Mouse (Mus musculus) cortical plate, adult 2 months (tissue): ENCODE data around the gene Cog4.

Experiments
- CTCF ChIP-seq: fragments of 200-500 bp; IDR thresholded peaks from 2 replicates; pipeline ENCODE4 v1.5.1; 2011; ENCODE audit warnings: mild to moderate bottlenecking, control low read depth, low read length; ENCODE audit not compliant: insufficient read depth; ENCODE audit errors: extremely low read depth
- POLR2A ChIP-seq: fragments of 200-500 bp; IDR thresholded peaks from 2 replicates; pipeline ENCODE4 v1.6.1; 2011; ENCODE audit warnings: mild to moderate bottlenecking, low read length, control low read depth; ENCODE audit not compliant: insufficient read depth; ENCODE audit errors: extremely low read depth

DNA sequence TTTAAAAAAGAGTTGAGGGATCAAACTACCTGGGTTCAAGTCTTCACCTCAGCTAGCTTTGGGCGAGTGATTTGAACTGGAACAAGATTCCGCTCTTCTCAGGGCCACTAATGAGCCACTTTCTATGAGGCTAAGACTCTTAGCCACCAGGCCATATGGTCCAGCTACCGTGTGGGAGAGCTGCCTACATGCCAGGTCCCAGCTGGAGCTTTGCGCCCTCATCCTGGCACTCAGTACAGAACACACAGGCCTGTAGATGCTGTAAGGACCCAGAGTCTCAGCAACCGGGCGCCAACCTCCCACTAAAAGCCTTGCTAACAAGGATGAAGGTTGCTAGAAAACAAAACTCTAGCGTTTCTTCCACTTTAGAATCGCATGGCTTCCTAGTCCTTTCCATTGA is 42.0 kb downstream of the Cog4 start:
- TF ChIP-seq CTCF = no peak
- TF ChIP-seq POLR2A = no peak
